Mouse (Mus musculus): ENCODE data around the gene Rspo4.

Gene Rspo4

DNA sequence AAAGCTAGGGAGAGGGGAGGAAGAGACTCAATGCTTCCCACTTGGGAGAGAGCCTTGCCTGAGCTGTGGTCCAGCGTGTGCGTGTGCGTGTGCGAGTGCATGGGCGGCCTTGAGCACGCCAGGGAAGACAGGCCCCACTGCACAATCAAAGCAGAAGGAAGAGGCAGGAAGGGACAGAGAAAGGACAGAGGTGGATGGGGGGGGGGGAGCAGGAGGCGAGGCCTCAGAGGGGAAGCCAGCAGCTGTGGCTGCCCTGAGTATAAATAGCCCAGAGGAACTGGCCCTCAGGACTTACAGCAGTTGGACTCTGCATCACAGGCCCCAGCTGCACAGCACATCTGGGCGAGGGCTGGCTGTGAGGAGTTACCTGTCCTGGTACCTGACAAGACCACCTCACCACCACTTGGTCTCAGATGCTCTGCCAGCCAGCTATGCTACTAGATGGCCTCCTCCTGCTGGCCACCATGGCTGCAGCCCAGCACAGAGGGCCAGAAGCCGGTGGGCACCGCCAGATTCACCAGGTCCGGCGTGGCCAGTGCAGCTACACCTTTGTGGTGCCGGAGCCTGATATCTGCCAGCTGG lies 68.3 kb downstream of the Rspo4 start, which contains the start of gene Angpt4:
Angpt4 (plus strand) TSS at position 292 of the 582 bp plus-strand sequence.
- no peak for DNase-seq (ENCODE audit: low read depth, low spot score)

DNA sequence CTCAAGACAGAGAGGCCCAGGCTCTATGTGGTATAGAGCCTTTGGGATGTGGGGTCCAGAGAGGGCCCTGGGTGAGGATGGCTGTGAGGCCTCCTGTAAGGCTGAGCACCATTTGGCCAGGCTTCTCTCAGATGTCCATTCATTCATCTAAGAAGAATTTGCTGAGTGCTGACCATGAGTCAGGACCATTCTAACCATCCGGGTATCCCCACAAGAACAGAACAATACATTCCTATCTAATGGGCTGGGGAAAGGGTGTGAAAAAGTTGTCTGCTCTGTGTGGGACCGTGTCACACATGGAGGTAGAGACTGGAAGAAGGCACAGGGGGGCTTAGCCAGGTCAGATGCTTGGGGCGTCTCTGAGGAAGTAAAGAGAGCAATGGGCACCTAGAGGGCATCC lies 69.0 kb downstream of the Rspo4 start:
- DNase-seq (ENCODE audit: low read depth, low spot score) = no peak

DNA sequence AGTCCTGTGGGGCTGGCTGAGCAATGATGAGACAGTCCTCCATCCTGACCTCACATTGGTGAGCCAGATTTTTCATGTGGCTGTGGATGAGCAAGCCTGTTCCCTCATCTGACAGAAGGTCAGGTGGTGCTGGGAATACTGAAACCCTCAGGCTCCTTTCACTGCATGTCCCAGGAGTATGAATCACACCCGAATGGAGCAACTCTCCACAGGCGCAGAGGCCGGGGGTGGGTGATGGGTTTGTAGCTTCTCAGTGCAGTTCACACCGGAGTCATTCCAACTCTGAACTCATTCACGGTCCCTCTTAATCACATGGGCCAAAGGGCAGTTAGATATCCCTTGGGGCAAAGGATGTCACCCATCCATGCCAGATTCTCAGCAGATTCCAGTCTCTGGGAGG lies 71.4 kb downstream of the Rspo4 start:
- no peak for DNase-seq (ENCODE audit: low read depth, low spot score)

DNA sequence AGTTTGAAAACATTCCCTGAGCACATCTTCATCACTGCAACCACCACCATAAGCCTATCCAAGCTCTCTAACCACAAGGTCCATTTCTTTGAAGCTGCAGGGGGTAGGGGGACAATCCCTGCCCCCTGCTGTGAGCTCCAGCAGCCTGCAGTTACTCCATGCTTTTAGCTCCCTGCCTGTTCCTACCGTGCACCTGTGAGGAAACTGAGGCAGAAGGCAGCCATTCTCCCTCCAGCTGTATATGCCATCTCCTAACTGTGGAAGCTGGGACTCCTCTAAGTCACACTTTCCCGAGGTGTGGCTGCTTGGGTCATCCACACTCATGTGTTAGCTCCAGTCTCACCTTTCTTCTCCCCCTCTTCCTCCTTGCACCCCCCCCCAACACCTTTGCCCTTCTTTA lies 72.4 kb downstream of the Rspo4 start:
- no peak for DNase-seq (ENCODE audit: low read depth, low spot score)

DNA sequence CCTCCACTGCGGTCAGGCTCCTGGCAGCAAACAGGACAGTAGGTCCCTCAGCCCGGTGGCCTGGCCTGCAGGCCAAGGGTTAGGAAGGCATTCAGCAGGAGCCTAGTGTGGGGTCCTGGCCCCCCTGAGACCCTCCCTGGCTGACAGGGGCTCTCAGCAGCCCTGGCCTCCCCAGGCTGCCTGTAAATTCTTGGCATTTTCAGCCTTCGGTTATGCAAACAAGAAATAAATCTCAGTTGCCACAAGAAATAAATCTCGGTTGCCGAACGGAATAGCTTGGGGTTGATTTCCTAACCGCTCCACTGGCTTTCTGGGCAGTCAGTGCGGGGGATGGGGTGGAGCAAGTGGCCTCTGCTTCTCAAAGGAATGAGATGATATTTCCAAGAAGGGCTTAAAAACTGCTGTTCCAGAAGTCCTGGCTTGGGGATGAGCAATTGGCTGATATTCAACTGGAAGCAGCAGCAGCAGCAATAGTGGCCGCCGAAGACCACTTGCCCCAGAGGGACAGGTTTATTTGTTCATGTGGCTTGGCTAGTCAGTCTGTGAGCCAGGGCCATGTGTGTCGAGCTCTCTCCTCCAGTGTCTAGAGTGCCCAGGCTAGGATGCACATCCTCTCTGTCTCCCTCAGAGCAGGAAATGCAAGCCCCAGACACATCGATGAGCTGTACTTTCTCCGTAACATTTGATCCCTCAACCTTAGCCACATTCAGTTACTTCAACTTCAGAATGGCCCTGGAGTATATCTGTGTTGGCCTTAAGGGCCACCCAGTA lies 73.5 kb downstream of the Rspo4 start:
- DNase-seq (ENCODE audit: low read depth, low spot score) = no peak

DNA sequence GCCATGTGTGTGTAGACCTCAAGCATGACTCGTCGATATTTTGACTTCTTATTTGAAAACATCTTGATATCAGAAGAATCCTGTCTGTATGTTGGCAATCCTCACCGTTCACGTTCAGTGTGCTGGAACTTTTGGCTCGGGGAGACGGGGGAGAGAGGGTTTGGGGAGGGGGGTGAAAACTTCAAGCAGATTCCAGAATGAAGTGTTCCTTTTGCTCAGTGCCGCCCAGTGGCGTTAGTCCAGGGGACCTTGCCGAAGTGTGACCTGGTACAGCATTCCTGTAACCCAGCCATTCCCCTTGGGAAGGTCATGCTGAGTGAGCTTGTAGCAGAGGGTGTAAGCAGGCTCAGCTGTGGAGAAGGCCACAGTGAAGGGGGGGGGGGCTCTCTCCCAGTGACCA lies 76.4 kb downstream of the Rspo4 start:
- DNase-seq (ENCODE audit: low read depth, low spot score) = no peak

DNA sequence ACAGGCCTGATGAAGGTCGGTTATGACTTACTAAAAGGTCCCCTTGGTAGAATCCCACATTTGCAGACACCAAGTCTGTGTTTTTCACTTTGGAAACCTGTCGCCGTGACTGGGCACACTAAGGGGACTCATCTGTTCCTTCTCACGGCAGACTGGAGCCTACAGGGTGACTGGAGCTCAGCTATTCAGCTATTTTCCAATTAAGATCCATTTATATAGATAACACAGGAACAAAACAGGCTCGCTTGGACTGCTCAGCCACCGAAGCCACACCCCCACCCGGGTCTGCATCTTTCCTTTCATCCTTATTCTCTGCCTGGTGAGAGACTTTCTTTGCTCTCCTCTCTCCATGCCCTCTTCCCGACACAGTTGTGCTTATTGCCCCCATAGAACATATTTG lies 78.3 kb downstream of the Rspo4 start:
- no peak for DNase-seq (ENCODE audit: low read depth, low spot score)

DNA sequence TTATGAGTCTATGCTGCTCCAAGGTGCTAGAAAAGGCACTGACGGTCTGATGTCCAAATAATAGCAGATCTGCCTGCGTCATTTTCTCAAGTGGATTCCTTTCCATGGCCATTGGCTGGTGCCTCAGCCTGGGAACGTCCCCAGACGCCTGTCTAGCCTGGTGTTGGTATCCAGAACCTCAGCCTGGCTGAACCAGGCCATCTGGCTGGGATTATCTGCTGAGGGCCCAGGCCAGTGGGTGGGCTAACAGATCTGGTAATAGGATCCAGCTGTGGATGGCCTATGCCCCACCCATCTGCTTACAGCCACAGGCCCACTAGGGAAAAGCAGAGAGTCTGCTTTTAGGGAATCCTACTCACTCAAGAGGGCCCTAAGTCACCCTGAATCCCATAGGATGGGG lies 78.9 kb downstream of the Rspo4 start:
- no peak for DNase-seq (ENCODE audit: low read depth, low spot score)

Measured in brain, embryonic 18.5 days (tissue).